Mouse (Mus musculus) thymus, postnatal 0 days (tissue): ENCODE measurements around the gene Timm8a2. TPM values are rescaled to one million over a fixed set of nuclear protein-coding genes. Genes with fewer than 3 reads are reported as not detected.

Experiments
- polyA plus RNA-seq: library from polyadenylated mRNA; unstranded; fragments of >200 nt; fragmentation: Nextera tagmentation; extraction: Ambion mirVana; gene quantifications from 2 replicates; pipeline ENCODE4 v1.2.1, GENCODE M21; 2015

Timm8a2 gene
- polyA plus RNA-seq, 1 experiment from 2014 or later: 0.21 TPM

Other genes with a start within 250 kb of the Timm8a2 start
- 4.2 and 4.9 TPM in 2 replicates for gene Dock9, start 236.8 kb upstream of the Timm8a2 start, polyA plus RNA-seq
- 90.1 and 102 TPM in 2 replicates for gene Ubac2, start 156.1 kb upstream of the Timm8a2 start, polyA plus RNA-seq
- 5.5 and 6.3 TPM in 2 replicates for gene Gpr18, start 118.9 kb upstream of the Timm8a2 start, polyA plus RNA-seq
- gene Gpr183, start 69.5 kb upstream of the Timm8a2 start, polyA plus RNA-seq: 12.5 and 13.4 TPM in 2 replicates
- gene Tm9sf2, start 72.4 kb downstream of the Timm8a2 start, polyA plus RNA-seq: 121 and 127 TPM in 2 replicates
- 8.8 and 9.4 TPM in 2 replicates for gene Clybl, start 147.0 kb downstream of the Timm8a2 start, polyA plus RNA-seq